Mouse (Mus musculus): ENCODE measurements around the gene Dmwd. TPM values are rescaled to one million over a fixed set of nuclear protein-coding genes. Genes with fewer than 3 reads are reported as not detected.

Gene Dmwd
- not detected for polyA plus RNA-seq (2017; shearing (Covaris generic))

GRCm38 (mm10) chr7:19075723-19076585 is at the start of gene Dmwd:
Gene Dmwd, plus strand, starts transcription at chr7:19076227.

GRCm38 (mm10) chr7:19054047-19054776 is 21.8 kb upstream of the Dmwd start, which contains the start of gene Rsph6a:
Gene Rsph6a, plus strand, starts transcription at chr7:19054690.

GRCm38 (mm10) chr7:19083701-19084100 is 7.7 kb downstream of the Dmwd start, which contains the start of gene Dmpk:
Gene Dmpk, plus strand, starts transcription at chr7:19083849.

GRCm38 (mm10) chr7:19094471-19094825 is 18.4 kb downstream of the Dmwd start, which contains the start of gene Six5:
Gene Six5, plus strand, starts transcription at chr7:19094594.

GRCm38 (mm10) chr7:19118028-19118771 is 42.2 kb downstream of the Dmwd start, which contains the start of gene Gm4969:
Gene Gm4969, minus strand, starts transcription at chr7:19118368.

GRCm38 (mm10) chr7:19119631-19120429 is 43.8 kb downstream of the Dmwd start, which contains the start of gene Fbxo46:
Gene Fbxo46, plus strand, starts transcription at chr7:19119859.

Other genes starting within 250 kb of the Dmwd start
- gene Mill2, start 236.3 kb upstream of the Dmwd start, polyA plus RNA-seq (2017; shearing (Covaris generic)), result 0.38 TPM
- 191 TPM for gene Pglyrp1, start 204.9 kb upstream of the Dmwd start, polyA plus RNA-seq (2017; shearing (Covaris generic))
- gene Ccdc61, start 165.8 kb upstream of the Dmwd start, polyA plus RNA-seq (2017; shearing (Covaris generic)), result 46.0 TPM
- gene Nova2, start 150.3 kb upstream of the Dmwd start, polyA plus RNA-seq (2017; shearing (Covaris generic)), result not detected
- gene Nanos2, start 88.8 kb upstream of the Dmwd start, polyA plus RNA-seq (2017; shearing (Covaris generic)), result not detected
- gene Mypop, start 85.0 kb upstream of the Dmwd start, polyA plus RNA-seq (2017; shearing (Covaris generic)), result 3.3 TPM
- gene Irf2bp1, start 72.2 kb upstream of the Dmwd start, polyA plus RNA-seq (2017; shearing (Covaris generic)), result 6.5 TPM
- not detected for gene Foxa3, start 52.7 kb upstream of the Dmwd start, polyA plus RNA-seq (2017; shearing (Covaris generic))
- 23.0 TPM for gene Sympk, start 51.9 kb upstream of the Dmwd start, polyA plus RNA-seq (2017; shearing (Covaris generic))
- not detected for gene Rsph6a, start 21.5 kb upstream of the Dmwd start, polyA plus RNA-seq (2017; shearing (Covaris generic))
- gene Dmpk, start 7.6 kb downstream of the Dmwd start, polyA plus RNA-seq (2017; shearing (Covaris generic)), result 1.4 TPM
- 0.35 TPM for gene Six5, start 18.4 kb downstream of the Dmwd start, polyA plus RNA-seq (2017; shearing (Covaris generic))
- not detected for gene Gm4969, start 42.1 kb downstream of the Dmwd start, polyA plus RNA-seq (2017; shearing (Covaris generic))
- gene Fbxo46, start 43.6 kb downstream of the Dmwd start, polyA plus RNA-seq (2017; shearing (Covaris generic)), result 36.5 TPM
- 14.1 TPM for gene Qpctl, start 73.1 kb downstream of the Dmwd start, polyA plus RNA-seq (2017; shearing (Covaris generic))
- 46.5 TPM for gene Snrpd2, start 73.5 kb downstream of the Dmwd start, polyA plus RNA-seq (2017; shearing (Covaris generic))
- gene Gipr, start 89.9 kb downstream of the Dmwd start, polyA plus RNA-seq (2017; shearing (Covaris generic)), result not detected
- 38.3 TPM for gene Eml2, start 100.2 kb downstream of the Dmwd start, polyA plus RNA-seq (2017; shearing (Covaris generic))
- 0.10 TPM for gene Gpr4, start 136.3 kb downstream of the Dmwd start, polyA plus RNA-seq (2017; shearing (Covaris generic))
- 25.0 TPM for gene Opa3, start 152.1 kb downstream of the Dmwd start, polyA plus RNA-seq (2017; shearing (Covaris generic))
- 290 TPM for gene Vasp, start 195.6 kb downstream of the Dmwd start, polyA plus RNA-seq (2017; shearing (Covaris generic))
- gene Ppm1n, start 203.8 kb downstream of the Dmwd start, polyA plus RNA-seq (2017; shearing (Covaris generic)), result 3.4 TPM
- gene Rtn2, start 206.4 kb downstream of the Dmwd start, polyA plus RNA-seq (2017; shearing (Covaris generic)), result not detected
- gene Fosb, start 233.8 kb downstream of the Dmwd start, polyA plus RNA-seq (2017; shearing (Covaris generic)), result 0.62 TPM

Data from inflammation-experienced regulatory T-cells, adult 16 weeks (primary cell).